Mouse (Mus musculus): ENCODE measurements around the gene Fat3.

Fat3 gene

DNA sequence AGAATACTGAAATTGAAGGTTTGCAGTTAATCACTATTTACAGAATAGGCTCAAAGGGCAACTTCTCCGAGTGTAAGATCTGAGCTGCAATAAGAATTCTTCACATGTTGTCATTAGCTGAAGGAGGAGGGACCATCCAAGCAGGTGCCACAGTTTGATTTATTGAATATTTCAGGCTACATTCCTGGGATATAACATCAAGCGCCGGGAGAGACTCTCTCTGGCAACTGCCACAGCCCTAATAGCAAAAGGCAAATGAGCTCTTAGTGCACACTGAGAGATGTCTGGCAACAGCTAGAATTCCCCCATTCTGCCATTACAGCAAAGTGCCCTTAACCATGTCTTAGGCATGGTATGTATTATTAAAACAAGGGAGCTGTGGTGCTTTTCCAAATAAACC, 61.1 kb downstream of the Fat3 start:
- in situ Hi-C loops (cut with MboI; ENCODE audit: low sequenced_read_pairs): no loop called here

GRCm38 (mm10) chr9:16437805-16438204, 63.3 kb downstream of the Fat3 start:
- in situ Hi-C loops (cut with MboI; ENCODE audit: low sequenced_read_pairs): no loop called here

- in situ Hi-C loops (cut with MboI; ENCODE audit: low sequenced_read_pairs): no loop called here
Observed at GRCm38 (mm10) chr9:16428589-16428988, 72.5 kb downstream of the Fat3 start.

- in situ Hi-C loops (cut with MboI; ENCODE audit: low sequenced_read_pairs): no loop called here
Observed at GRCm38 (mm10) chr9:16422707-16423106, 78.4 kb downstream of the Fat3 start.

- in situ Hi-C loops (cut with MboI; ENCODE audit: low sequenced_read_pairs): no loop called here
Observed at GRCm38 (mm10) chr9:16402815-16403214, 98.3 kb downstream of the Fat3 start.

GRCm38 (mm10) chr9:16398734-16399686, 102.1 kb downstream of the Fat3 start:
- in situ Hi-C loops (cut with MboI; ENCODE audit: low sequenced_read_pairs): no loop called here

DNA sequence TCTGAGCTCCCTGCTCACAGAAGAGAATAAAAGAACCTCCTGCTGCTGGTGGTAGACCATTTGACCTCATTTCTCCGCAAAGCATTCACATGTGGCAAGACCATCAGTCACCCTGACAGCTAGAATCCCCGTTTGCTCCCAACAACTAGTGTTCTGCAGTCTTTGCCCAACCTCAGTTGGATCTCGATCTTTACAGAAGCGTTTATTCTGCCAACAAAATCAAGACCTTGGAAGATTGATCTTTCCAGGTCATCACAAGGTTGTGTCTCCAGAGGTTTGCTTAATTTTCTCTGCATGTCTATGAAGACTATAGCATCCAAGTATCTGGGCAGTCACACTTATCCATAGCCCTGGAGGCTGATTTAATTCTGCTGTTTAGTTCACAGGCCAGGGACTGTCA, 111.9 kb downstream of the Fat3 start:
- in situ Hi-C loops (cut with MboI; ENCODE audit: low sequenced_read_pairs): no loop called here

GRCm38 (mm10) chr9:16387527-16387926, 113.6 kb downstream of the Fat3 start:
- in situ Hi-C loops (cut with MboI; ENCODE audit: low sequenced_read_pairs): no loop called here

DNA sequence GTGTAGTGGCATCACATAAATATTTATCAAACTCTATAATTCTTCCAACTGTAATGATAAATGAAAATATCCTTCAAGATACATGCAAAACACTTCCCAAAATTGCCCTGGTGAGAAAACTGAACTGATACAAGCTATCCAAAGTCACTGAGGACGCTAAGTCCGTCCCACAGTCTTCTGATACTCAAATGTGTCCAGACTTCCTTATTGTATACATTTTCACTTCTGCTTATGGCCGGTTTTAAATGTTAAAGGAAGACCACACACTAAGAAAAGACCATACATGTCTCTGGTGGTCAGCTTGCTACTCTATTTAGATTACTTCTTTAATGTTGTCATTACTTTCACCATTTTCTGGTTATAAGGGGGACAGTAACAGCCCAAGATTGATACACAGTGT, 137.4 kb downstream of the Fat3 start:
- in situ Hi-C loops (cut with MboI; ENCODE audit: low sequenced_read_pairs): no loop called here

- in situ Hi-C loops (cut with MboI; ENCODE audit: low sequenced_read_pairs): no loop called here
Observed at GRCm38 (mm10) chr9:16361811-16362210, 139.3 kb downstream of the Fat3 start.

GRCm38 (mm10) chr9:16356636-16357035, 144.4 kb downstream of the Fat3 start:
- in situ Hi-C loops (cut with MboI; ENCODE audit: low sequenced_read_pairs): no loop called here

DNA sequence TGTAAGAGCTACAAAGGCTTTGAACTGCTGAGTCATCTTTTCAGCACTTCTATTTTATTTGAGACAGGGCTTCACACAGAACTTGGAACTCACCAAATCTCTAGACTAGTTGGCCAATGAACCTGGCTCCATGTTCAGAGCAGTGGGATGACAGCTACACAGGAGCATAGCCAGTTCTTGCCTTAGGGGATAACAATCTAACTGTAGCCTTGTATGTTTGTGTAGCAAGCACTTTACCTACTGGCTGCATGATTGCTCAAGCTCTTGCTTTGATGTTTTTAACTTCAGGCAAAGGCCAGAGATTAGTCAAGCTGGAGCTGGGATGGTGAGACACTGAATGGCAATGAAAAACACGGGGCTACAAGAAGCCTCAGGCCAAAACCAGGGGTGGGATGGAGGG, 146.2 kb downstream of the Fat3 start:
- in situ Hi-C loops (cut with MboI; ENCODE audit: low sequenced_read_pairs): no loop called here

- in situ Hi-C loops (cut with MboI; ENCODE audit: low sequenced_read_pairs): no loop called here
Observed at GRCm38 (mm10) chr9:16353049-16353724, 147.9 kb downstream of the Fat3 start.

DNA sequence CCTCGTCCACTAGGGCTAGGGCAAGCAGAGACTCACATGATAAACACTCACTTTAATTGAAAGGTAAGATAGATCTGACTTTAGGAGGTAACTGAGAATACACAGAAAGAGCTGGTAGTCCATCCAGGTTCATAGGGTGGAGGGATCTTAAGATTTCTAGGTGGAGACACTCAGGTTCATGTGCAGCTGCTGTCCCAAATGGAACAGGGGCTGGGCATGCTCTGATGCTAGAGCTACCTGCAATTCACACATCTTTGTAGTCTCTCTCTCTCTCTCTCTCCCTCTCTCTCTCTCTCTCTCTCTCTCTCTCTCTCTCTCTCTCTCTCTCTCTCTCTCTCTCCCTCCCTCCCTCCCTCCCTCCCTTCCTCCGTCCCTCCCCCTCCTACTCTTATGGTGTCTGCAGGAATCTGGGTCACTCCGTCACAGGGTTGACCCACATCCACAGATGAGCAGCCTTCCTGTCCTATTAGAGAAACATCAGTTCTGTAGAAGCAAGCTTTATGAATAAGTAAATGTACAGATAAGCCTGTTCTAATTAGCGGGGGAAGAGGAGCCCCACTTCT, 148.5 kb downstream of the Fat3 start:
- in situ Hi-C loops (cut with MboI; ENCODE audit: low sequenced_read_pairs): no loop called here

GRCm38 (mm10) chr9:16344902-16345855, 155.9 kb downstream of the Fat3 start:
- in situ Hi-C loops (cut with MboI; ENCODE audit: low sequenced_read_pairs): no loop called here

GRCm38 (mm10) chr9:16343191-16343590, 157.9 kb downstream of the Fat3 start:
- in situ Hi-C loops (cut with MboI; ENCODE audit: low sequenced_read_pairs): no loop called here

GRCm38 (mm10) chr9:16342577-16342976, 158.5 kb downstream of the Fat3 start:
- in situ Hi-C loops (cut with MboI; ENCODE audit: low sequenced_read_pairs): no loop called here

DNA sequence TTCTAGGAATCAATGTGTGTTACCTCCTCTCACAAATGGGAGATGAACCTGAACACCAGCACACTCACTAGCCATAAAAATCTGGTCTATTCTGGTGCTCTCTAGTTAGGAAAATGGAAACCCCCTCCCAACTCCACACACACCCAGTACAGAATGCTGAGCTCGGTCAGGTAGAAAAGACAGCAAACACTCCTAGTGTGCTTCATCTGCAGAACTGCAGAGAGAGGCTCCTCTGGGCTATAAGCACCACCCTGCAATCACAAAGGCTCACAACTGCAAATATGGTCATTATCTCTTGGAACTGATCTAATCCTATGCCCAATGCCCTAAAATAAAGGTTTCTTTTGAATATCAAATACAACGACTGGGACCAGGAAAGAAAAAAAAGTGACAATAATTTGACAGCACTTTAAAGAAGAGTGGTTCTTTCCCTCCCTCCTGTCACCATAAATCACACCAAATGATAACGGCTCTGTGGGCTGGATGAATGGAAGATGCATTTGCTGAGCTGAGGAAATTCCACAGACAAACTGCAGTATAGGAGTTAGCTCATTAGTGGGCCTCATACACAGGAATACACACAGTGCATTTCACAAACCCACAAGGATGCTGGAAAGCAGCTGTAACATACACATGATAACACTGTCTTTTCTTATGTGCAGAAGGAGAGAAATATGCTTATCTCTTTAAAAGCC, 170.6 kb downstream of the Fat3 start:
- in situ Hi-C loops (cut with MboI; ENCODE audit: low sequenced_read_pairs): no loop called here

DNA sequence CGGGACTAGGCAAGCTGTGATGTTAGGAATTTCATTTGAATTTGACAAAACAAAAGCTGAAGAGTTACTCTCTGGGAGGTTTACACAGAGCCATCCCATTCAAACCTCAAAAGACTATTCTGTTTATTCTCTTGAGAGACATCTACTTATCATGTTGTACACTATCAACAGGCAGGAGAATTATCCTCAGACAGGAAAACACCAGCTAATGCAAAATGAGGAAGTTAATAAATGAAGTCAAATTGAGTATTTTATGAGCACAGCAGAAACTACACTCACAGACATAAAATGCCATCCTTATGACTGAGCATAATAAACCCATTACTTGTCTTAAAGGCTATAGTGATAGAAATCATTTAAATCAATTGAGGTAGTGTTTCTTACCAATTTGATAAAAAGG, 182.1 kb downstream of the Fat3 start:
- in situ Hi-C loops (cut with MboI; ENCODE audit: low sequenced_read_pairs): no loop called here

DNA sequence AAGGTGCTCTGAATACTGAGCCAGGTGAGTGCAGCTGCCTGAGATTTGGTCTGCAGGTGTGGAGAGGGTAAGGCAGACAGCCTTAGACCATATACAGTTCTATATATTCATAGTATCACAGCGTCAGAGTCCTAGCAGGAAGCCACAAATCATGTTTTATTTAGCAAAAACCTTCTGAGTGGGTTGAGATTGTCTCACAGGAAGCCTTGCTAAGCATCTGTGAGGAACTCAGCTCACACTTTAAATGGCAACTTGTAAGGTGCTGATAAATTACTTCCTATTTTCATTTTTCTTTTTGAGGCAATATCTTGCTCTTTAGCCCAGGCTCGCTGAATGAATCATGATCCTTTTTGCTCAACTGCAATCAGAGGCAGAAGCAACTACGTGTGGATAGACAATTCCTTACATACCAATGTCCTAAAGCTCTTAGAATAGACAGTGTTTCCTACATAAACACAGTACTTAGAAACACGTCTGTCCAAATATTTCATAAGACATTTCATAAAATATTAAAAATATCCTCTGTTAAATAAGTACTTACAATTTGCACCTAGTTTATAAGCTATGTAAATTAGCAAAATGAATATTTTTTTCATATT, 188.4 kb downstream of the Fat3 start:
- in situ Hi-C loops (cut with MboI; ENCODE audit: low sequenced_read_pairs): no loop called here
